Mouse (Mus musculus): ENCODE measurements around the gene Qrsl1. TPM values are rescaled to one million over a fixed set of nuclear protein-coding genes. Genes with fewer than 3 reads are reported as not detected.

The Qrsl1 gene
- polyA plus RNA-seq, 1 experiment from 2014 or later = 23.5 TPM

Other genes starting within 250 kb of the Qrsl1 start
- gene Rtn4ip1, start 62 bp upstream of the Qrsl1 start, polyA plus RNA-seq (2015; fragmentation: Nextera tagmentation; extraction: Ambion mirVana) = 15.0 and 16.0 TPM in 2 replicates
- gene Crybg1, start 247.1 kb upstream of the Qrsl1 start, polyA plus RNA-seq (2015; fragmentation: Nextera tagmentation; extraction: Ambion mirVana) = 0.14 and 0.18 TPM in 2 replicates

Measured in midbrain, embryonic 15.5 days (tissue).